Mouse (Mus musculus) cerebellum, adult 2 months (tissue): ENCODE data around the gene Cfap100.

ENCODE experiments used
- CTCF ChIP-seq: fragments of 200-500 bp; IDR thresholded peaks from 2 replicates; pipeline ENCODE4 v1.5.1; 2011; ENCODE audit warnings: low read depth, mild to moderate bottlenecking, control low read depth, low read length, moderate library complexity, borderline replicate concordance; ENCODE audit not compliant: insufficient read depth
- POLR2A ChIP-seq: fragments of 200-500 bp; IDR thresholded peaks from 2 replicates; pipeline ENCODE4 v1.6.1; 2011; ENCODE audit warnings: low read length, control low read depth, borderline replicate concordance; ENCODE audit not compliant: insufficient read depth

DNA sequence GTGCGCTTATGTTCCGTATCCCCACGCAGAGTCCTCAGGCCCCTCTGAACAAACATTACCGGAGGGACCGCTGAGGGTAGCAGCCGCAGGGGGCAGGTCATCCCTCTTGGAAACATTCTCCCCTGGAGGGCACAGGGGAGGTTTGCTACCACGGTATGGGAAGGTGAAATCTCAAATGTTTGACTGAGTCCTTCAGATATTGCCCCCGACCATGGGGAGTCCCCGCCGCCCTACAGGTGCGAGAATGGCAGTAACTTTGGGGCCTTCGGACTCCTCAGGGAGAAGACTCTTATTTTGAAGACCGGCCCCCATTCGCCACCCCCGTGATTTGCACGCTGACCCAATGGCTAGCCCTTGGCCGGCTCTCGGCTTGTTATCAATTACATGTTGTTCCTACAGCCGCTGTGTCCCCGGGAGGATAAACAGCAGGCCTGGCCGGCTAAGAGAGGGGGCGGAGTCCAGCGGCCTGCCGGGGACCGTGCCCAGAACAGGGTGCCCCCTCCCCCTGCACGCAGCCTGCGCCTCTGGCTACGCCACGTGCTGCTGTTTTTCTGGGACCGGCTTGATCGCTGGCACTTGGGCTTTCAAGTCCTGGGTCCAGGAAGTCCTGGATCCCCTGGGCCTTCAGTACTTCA is 34.7 kb upstream of the Cfap100 start:
- TF ChIP-seq CTCF (no peak), POLR2A (no peak)
